Mouse (Mus musculus): ENCODE results near the gene Haus7. TPM values are rescaled to one million over a fixed set of nuclear protein-coding genes. Genes with fewer than 3 reads are reported as not detected.
A peak's percentile ranks its signal among the peaks of the same experiment; 100 is the strongest.

The Haus7 gene
- 10 to 100 TPM in 3 of 4 experiments, 1 to 10 TPM in 1; 9.3 to 13.2 (median 12.2) TPM for total RNA-seq (2022)

- DNase-seq (ENCODE audit: low spot score in 2 of 2), result peak; percentile 86 to 89
These were observed at the start of gene Haus7 for GRCm38 (mm10) chrX:73458877-73459392. TSS of gene Haus7 (minus strand) at chrX:73459044.

DNA sequence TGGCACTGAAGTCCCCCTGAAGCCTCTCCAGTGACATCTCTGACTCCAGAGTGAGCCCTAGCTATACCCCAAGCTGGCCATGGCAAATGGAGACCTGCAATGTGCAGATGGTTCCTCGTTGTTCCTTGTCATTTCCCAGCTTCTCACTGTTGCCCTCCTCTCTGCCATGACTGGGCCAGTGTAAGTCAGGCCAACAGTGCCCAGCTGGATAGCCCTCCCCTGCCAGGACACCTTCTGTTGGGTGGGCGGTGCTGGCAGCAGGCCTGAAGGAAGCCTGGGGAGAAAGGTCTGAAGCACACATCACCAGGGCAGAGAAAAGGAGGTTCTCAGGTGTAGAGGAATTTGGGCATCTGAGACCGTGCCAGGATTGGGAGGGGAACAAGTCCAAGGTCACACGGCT lies 47.7 kb upstream of the Haus7 start:
- no peak for DNase-seq (ENCODE audit: low spot score in 2 of 2)

DNA sequence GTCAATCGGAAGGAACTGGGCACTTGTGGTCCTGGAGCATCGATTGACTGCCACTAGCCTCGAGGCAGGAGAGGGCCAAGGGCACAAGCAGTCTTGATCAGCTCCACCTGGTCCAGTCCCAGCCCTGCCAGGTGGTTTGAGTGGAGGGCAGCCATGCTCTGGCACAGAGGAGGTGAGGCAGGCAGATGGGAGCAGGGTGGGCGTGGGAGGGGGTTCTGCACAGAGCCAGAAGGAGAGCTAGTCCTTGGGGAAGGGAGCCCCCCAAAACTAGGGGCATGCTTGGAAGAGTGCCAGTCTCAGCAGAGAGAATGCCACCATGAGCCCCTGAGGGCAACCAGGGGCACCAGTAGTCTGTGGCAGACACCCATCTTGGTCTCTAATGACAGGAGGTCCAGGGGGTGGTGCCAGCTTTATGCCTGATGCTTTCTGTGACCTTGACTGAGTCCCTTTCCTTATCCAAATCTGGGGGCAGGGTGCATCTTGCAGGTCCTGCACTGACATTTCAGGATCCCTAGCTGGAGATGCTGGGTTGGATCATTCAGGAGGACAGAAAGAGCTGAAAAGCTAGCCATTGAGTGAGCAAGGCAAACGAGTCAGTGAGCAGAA lies 46.4 kb upstream of the Haus7 start:
- no peak for DNase-seq (ENCODE audit: low spot score in 2 of 2)

DNA sequence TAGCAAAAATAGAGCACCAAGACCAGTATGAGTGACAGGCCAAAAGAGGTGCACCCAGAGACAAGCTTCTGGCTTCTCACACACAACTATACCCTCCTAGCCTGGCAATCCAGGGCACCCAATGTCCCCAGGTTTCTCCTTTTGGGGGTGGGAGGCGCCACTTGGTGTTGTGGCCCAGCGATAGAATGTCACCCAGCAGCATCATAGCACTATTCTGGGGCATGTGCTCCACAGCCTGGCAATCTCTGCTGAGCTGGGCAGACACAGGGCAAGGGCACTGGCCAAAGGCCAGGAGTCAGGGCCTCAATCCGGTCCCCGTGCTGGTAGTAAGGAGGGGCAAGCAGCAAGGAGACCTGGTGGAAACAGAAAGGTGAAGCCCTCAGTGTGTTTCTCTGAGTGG lies 37.9 kb upstream of the Haus7 start:
- DNase-seq (ENCODE audit: low spot score in 2 of 2), result peak; percentile 34 to 75

- DNase-seq (ENCODE audit: low spot score in 2 of 2), result peak in 1 of 2 experiments; percentile 32
These were observed 34.7 kb upstream of the Haus7 start for GRCm38 (mm10) chrX:73493567-73493966.

DNA sequence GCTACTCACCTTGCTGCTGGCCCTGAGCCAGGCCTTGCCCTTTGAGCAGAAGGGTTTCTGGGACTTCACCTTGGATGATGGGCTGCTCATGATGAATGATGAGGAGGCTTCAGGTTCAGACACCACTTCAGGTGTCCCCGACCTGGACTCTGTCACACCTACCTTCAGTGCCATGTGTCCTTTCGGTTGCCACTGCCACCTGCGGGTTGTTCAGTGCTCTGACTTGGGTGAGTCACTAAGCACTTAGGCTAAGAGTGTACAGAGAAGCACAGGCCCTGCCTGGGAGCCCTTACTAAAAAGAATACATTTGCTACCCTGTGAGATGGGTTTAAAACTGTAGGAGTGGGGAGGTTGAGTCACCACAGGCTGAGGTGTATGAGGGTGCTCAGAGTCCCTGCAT lies 32.0 kb upstream of the Haus7 start:
- no peak for DNase-seq (ENCODE audit: low spot score in 2 of 2)

DNA sequence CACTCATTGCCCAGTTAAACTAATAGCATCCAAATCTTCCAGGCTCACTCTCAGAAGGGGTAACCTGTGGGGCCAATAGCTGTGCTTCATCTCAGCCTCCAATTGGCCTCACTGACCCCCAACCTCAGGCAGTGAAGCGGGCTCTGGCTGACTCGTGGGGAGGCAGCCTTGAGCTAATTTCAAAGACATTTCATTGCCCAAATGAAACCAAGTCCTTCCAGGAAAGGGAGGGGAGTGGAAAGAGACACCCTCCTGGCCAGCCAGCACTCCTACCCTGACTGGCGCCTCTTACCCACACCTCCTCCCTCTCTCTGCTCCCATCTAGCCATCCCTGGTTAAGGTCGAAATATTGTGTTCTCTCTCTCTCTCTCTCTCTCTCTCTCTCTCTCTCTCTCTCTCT lies 31.3 kb upstream of the Haus7 start:
- DNase-seq (ENCODE audit: low spot score in 2 of 2), result no peak

- DNase-seq (ENCODE audit: low spot score in 2 of 2), result peak in 1 of 2 experiments; percentile 46
These were observed 28.1 kb upstream of the Haus7 start for GRCm38 (mm10) chrX:73486920-73487319.

DNA sequence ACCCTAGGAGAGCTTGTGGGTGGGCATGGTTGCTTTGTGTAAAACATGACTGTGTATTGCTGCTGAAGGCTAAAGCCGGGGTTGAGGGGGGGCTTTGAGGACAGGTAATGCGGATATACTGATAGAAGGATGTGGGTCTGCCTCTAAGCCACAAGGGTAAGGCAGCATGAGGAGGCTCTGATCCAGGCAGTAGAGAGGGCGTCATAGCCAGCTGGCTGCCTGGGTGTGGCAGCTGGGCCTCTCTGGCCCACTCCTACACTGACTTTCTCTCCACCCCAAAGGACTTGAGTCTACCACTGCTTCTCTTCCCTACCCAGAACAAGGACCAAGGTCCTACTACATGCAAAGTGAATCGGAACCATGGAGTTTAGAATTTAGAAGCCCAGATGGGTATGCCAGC lies 26.0 kb upstream of the Haus7 start:
- DNase-seq (ENCODE audit: low spot score in 2 of 2), result no peak

GRCm38 (mm10) chrX:73484076-73484475 lies 25.2 kb upstream of the Haus7 start:
- no peak for DNase-seq (ENCODE audit: low spot score in 2 of 2)

- DNase-seq (ENCODE audit: low spot score in 2 of 2), result no peak
These were observed 24.6 kb upstream of the Haus7 start, which contains the start of gene Bgn for GRCm38 (mm10) chrX:73483484-73483810. TSS of gene Bgn (plus strand) at chrX:73483602.

GRCm38 (mm10) chrX:73482643-73483483 lies 24.0 kb upstream of the Haus7 start:
- DNase-seq (ENCODE audit: low spot score in 2 of 2), result no peak

DNA sequence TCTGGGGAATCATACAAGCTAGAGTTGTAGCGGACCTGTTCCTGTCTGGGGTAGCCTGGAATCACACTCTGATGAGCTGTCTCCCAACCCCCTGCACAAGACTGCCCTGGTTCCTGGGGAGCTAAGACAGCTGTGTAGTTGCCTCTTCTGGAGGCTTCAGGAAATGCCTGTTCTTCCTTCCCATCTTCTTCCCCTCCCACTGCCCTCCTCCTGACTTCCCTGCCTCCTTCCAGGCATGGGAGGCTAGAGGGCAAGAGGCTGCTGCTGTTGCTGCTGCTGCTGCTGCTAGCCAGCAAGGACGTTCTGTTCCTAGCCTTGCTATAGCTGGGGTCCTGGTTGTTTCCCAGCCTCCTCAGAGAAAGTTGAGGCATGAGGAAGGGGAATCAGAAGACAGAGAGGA lies 21.5 kb upstream of the Haus7 start:
- no peak for DNase-seq (ENCODE audit: low spot score in 2 of 2)

DNA sequence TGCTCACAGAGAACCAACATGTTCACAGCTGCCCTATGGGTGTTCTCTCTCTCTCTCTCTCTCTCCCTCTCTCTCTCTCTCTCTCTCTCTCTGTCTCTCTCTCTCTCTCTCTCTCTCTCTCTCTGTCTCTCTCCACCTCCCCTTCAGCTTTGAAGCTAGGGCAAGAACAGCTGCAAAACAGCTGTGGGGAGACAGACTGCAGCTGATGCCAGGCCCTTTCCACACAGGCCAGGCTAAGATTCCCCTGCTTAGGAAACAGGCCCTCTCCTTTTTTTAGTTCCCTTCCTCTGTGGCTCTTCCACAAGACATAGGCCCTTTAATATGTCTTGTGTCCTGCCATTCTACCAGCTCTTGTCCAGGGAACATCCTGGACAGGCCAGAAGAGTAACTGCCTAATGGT lies 20.8 kb upstream of the Haus7 start:
- DNase-seq (ENCODE audit: low spot score in 2 of 2), result no peak

DNA sequence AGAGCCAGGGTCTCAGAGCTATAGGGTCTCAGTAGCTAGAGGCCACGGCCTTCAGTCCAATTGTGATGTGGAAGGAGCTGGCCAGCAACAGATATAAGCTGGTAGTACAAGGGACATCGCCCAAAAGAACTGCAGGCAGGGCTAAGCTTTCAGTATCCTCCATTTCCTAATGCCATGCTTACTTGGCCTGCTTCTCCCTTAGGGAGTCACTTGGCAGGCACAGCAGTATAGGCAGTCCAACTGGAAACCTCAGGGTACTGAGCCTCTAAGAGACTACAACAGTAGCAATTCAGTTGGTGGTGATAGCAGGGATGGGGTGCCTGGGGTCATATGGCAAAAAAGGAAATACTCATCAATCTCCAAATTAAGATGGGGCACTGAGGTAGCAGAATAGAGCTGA lies 18.7 kb upstream of the Haus7 start:
- no peak for DNase-seq (ENCODE audit: low spot score in 2 of 2)

DNA sequence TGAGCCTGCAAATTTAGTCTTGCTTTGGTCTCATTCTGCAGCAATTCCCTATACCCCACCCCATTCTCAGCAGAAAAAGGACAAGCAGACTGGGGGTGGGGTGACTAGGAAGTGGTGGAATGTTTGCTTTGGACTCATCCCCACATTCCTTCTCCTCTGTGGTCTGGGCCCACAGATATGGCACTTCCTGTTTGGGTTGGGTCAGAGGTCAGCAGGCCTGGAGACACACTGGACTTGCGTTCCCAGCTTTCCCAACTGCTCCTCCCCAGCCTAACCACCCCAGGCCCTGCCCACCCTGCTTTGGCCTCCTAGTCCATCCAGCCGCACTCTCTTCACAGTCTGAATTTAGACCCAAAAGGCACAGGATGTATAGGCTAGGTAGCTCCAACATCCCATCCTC lies 17.8 kb upstream of the Haus7 start:
- DNase-seq (ENCODE audit: low spot score in 2 of 2), result no peak

- no peak for DNase-seq (ENCODE audit: low spot score in 2 of 2)
These were observed 16.9 kb upstream of the Haus7 start for GRCm38 (mm10) chrX:73475658-73476256.

DNA sequence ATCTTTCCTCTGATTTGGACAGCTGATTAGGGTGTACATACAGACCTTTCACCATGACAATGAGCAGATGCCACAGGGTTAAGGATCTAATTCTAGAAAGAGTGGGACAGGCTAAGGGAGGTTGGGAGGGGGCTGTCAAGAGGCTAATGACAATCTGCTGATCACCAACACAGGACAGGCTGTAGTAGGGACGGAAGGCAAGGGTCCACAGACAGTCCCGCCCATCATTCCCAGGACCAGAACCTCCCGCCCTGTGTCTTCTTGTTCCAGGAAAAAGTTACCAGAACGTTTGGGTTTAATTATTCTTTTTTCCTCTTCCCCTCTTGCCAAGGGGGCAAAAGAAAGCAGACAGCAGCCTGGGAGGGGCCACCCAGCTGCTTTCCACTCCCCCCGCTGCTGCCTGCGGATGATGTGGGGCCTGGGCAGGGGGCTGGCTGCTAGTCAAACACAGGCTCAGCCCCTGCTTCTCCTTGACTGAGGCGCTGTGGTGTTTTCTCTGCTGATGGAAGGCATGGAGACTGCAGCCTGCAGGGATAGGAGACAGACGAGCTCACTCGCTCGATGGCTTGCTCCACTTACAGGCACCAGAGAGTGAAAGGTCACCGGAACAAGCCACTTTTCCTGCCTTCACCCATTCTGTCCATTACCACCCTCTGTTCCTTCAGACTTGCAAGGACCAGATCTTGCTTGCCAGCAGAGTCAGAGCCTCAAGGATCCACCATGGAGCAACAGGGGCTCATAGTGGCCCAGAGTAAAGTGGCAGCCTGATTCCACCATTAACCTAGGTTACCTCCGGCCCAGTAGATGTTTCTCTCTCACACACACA lies 15.7 kb upstream of the Haus7 start:
- DNase-seq (ENCODE audit: low spot score in 2 of 2), result no peak

GRCm38 (mm10) chrX:73471764-73472163 lies 12.9 kb upstream of the Haus7 start:
- DNase-seq (ENCODE audit: low spot score in 2 of 2), result no peak

GRCm38 (mm10) chrX:73468752-73469151 lies 9.9 kb upstream of the Haus7 start:
- no peak for DNase-seq (ENCODE audit: low spot score in 2 of 2)

DNA sequence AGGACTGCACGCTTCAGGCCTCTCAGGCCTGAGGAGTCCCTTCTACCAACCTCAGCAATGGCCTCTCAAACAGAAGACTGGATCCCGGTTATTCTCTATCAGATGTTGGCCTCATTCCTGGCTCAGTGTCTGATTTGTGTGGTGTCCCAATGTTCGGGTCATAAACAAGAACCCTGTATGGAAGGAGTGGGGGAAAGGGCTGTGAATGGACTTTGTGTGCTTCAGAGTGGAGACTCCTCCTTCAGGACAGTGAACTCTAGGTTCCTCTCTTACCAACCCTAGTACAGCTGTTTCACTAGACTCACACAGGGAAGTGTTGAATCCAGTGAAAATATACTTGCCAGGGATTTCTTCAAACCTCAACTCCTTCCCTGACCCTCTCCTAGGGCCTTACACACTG lies 9.5 kb upstream of the Haus7 start:
- DNase-seq (ENCODE audit: low spot score in 2 of 2), result no peak

Data from gastrocnemius, adult 8-10 months (tissue).